Mouse (Mus musculus) liver, postnatal 0 days (tissue): ENCODE measurements at regions not wholly inside any gene's neighbourhood (a gene's known extent, or its start where the extent isn't known, plus 50 kb on each side); places are given as distances from the start of the nearest gene placed in this dataset.
"Not testable (repeated sequence)": the region's sequence is repeated elsewhere in the genome, so short reads cannot be mapped to it uniquely, and the experiment has no call there.

Source experiments
- ATAC-seq: fragments of 200-750 bp; cut with Nextera tagmentation; 2 replicates; pipeline ENCODE4 v1.8.0; 2017; ENCODE audit warnings: mild to moderate bottlenecking, moderate library complexity
- DNase-seq: peaks from one replicate; pipeline ENCODE4 v3.0.0-alpha.2; 2016
- H3K27ac ChIP-seq: fragments of 300-500 bp; sonication (generic); 2 replicates; pipeline ENCODE4 v1.5.1; 2014; ENCODE audit warnings: antibody characterized with exemption, moderate library complexity, mild to moderate bottlenecking, low read depth
- H3K27me3 ChIP-seq: fragments of 300-500 bp; sonication (generic); 2 replicates; pipeline ENCODE4 v1.6.1; 2014; ENCODE audit warnings: low read length, control low read depth, mixed read lengths; ENCODE audit not compliant: insufficient read depth
- H3K36me3 ChIP-seq: fragments of 300-500 bp; sonication (generic); replicated peaks from 2 replicates; pipeline ENCODE4 v1.6.1; 2014; ENCODE audit warnings: mild to moderate bottlenecking, control low read depth, low read length, moderate library complexity, mixed read lengths; ENCODE audit not compliant: insufficient read depth
- H3K4me1 ChIP-seq: fragments of 300-500 bp; sonication (generic); 2 replicates; pipeline ENCODE4 v1.6.1; 2014; ENCODE audit warnings: antibody characterized with exemption, mild to moderate bottlenecking, control low read depth; ENCODE audit not compliant: insufficient read depth
- H3K4me2 ChIP-seq: fragments of 300-500 bp; sonication (generic); 2 replicates; pipeline ENCODE4 v1.6.1; 2014; ENCODE audit warnings: low read depth, mild to moderate bottlenecking, low read length, moderate library complexity, mixed read lengths
- H3K4me3 ChIP-seq: fragments of 300-500 bp; sonication (generic); 2 replicates; pipeline ENCODE4 v1.5.1; 2014; ENCODE audit warnings: low read depth, low read length
- H3K9ac ChIP-seq: fragments of 300-500 bp; sonication (generic); replicated peaks from 2 replicates; pipeline ENCODE4 v1.6.1; 2014; ENCODE audit warnings: mild to moderate bottlenecking, moderate library complexity
- H3K9me3 ChIP-seq: fragments of 300-500 bp; sonication (generic); 2 replicates; pipeline ENCODE4 v1.6.1; 2016; ENCODE audit warnings: mild to moderate bottlenecking, control low read depth, low read length, mixed read lengths
- CTCF ChIP-seq: sonication (generic); IDR thresholded peaks from 2 replicates; pipeline ENCODE4 v1.5.1; 2016; ENCODE audit warnings: antibody characterized with exemption, low read depth
- EP300 ChIP-seq: IDR thresholded peaks from 2 replicates; pipeline ENCODE4 v1.6.1; 2016; ENCODE audit warnings: antibody characterized with exemption, low read depth, mild to moderate bottlenecking
- WGBS: fragments of 180-500 bp; shearing (Covaris S2); extraction: QIAGEN DNeasy Blood & Tissue Kit; methylation state at CpG from one replicate; pipeline ENCODE4 v1.1.7; 2014; ENCODE audit not compliant: insufficient replicate concordance; 5-methylcytosine and 5-hydroxymethylcytosine counted together

- ATAC-seq: no peak
- Histone ChIP-seq H3K4me1 (no peaks in the 10 kb centered on the region), H3K9ac (no peak overlapping the region), H3K9me3 (no peaks in the 10 kb centered on the region), H3K4me2 (no peak overlapping the region), H3K27ac (no peak overlapping the region), H3K27me3 (no peaks in the 10 kb centered on the region), H3K4me3 (no peak overlapping the region), H3K36me3 (no peaks in the 10 kb centered on the region)
- TF ChIP-seq CTCF (no peak), EP300 (no peak)
- 65% methylated on average over 1 of the region's 1 CpGs for WGBS
- no peak for DNase-seq
Observed at GRCm38 (mm10) chr16:50785384-50785783, 194.4 kb upstream of the Ccdc54 start.

- no peak overlapping the region for H3K4me3 ChIP-seq
- no peaks in the 10 kb centered on the region for H3K36me3 ChIP-seq
- no peak for ATAC-seq
- no peak for DNase-seq
- H3K27me3 ChIP-seq: no peaks in the 10 kb centered on the region
- no peak for TF ChIP-seq EP300
- TF ChIP-seq CTCF: no peak
- no peak overlapping the region for H3K9ac ChIP-seq
- no peak overlapping the region for H3K4me2 ChIP-seq
- WGBS: 78% methylated on average over 3 of the region's 3 CpGs
- H3K27ac ChIP-seq: no peak overlapping the region
- no peaks in the 10 kb centered on the region for H3K9me3 ChIP-seq
- H3K4me1 ChIP-seq: no peaks in the 10 kb centered on the region
Observed at GRCm38 (mm10) chr16:50784651-50785228, 193.8 kb upstream of the Ccdc54 start.

- Histone ChIP-seq H3K27ac (no peak overlapping the region), H3K27me3 (no peaks in the 10 kb centered on the region), H3K4me1 (no peaks in the 10 kb centered on the region), H3K9me3 (no peaks in the 10 kb centered on the region), H3K9ac (no peak overlapping the region), H3K4me2 (no peak overlapping the region), H3K36me3 (no peaks in the 10 kb centered on the region), H3K4me3 (no peak overlapping the region)
- no peak for TF ChIP-seq CTCF
- TF ChIP-seq EP300: no peak
- WGBS: 66% methylated on average over 20 of the region's 20 CpGs
- DNase-seq: no peak
- no peak for ATAC-seq
Observed at GRCm38 (mm10) chr16:50783784-50784650, 193.1 kb upstream of the Ccdc54 start.

GRCm38 (mm10) chr16:50783240-50783639 lies 192.3 kb upstream of the Ccdc54 start:
- Histone ChIP-seq H3K27ac (no peak overlapping the region), H3K4me2 (no peak overlapping the region), H3K36me3 (no peaks in the 10 kb centered on the region), H3K27me3 (no peaks in the 10 kb centered on the region), H3K4me3 (no peak overlapping the region), H3K4me1 (no peaks in the 10 kb centered on the region), H3K9me3 (no peaks in the 10 kb centered on the region), H3K9ac (no peak overlapping the region)
- DNase-seq: no peak
- ATAC-seq: no peak
- TF ChIP-seq EP300 (no peak), CTCF (no peak)
- 47% methylated on average over 6 of the region's 6 CpGs for WGBS

GRCm38 (mm10) chr16:50779030-50779784 lies 188.3 kb upstream of the Ccdc54 start:
- DNase-seq: no peak
- Histone ChIP-seq H3K9me3 (no peaks in the 10 kb centered on the region), H3K27ac (no peak overlapping the region), H3K36me3 (no peaks in the 10 kb centered on the region), H3K4me1 (no peaks in the 10 kb centered on the region), H3K9ac (no peak overlapping the region), H3K27me3 (no peaks in the 10 kb centered on the region), H3K4me3 (no peak overlapping the region), H3K4me2 (no peak overlapping the region)
- no peak for TF ChIP-seq CTCF
- no peak for TF ChIP-seq EP300
- 0 out of 2 replicates have a peak, but pooled peaks have one; percentile 25 for ATAC-seq
- WGBS: 23% methylated on average over 6 of the region's 6 CpGs

GRCm38 (mm10) chr16:50774699-50775098 lies 183.7 kb upstream of the Ccdc54 start:
- not testable (repeated sequence) for DNase-seq, H3K9me3 ChIP-seq, H3K27me3 ChIP-seq, H3K36me3 ChIP-seq, H3K27ac ChIP-seq, H3K4me2 ChIP-seq, H3K4me3 ChIP-seq, H3K4me1 ChIP-seq, ATAC-seq, H3K9ac ChIP-seq
- 81% methylated on average over 11 of the region's 12 CpGs for WGBS
